Mouse (Mus musculus): Measurements from ENCODE around the gene Itpr1. TPM values are rescaled to one million over a fixed set of nuclear protein-coding genes. Genes with fewer than 3 reads are reported as not detected.

The Itpr1 gene
- polyA plus RNA-seq, 1 experiment from 2014 or later = 15.6 TPM

DNA sequence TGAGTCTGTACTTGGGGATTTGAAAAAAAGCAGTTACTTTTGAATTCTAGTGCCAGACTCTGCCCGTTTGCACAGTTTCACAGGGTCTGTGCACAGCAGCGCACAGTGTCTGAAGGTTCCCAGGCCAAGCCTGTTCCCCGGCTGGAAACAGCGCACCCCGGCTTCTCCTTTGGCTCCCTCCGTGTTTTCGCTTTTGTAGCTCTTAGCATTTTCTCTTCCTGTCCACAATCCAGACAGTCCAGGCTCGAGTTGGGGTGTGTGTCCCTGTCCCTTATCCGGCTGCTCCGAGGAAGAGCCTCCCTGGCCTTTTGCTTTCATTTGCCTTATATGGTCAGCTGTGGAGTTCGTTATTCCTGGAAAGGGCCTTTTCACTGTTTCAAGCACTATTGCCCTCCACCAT is 93.3 kb downstream of the Itpr1 start:
- Histone ChIP-seq H3K4me2 (ENCODE audit: low read length) (peak overlapping the region; percentile 46), H3K36me3 (ENCODE audit: control insufficient read depth, insufficient read depth, low read length) (no peaks in the 10 kb centered on the region), H3K27ac (ENCODE audit: low read depth) (peak overlapping the region; percentile 88), H3K9me3 (ENCODE audit: control insufficient read depth, low read length) (no peaks in the 10 kb centered on the region), H3K4me1 (replicated peaks; ENCODE audit: control insufficient read depth, insufficient read depth, low read length) (peaks cover 20% of the 10 kb centered on the region), H3K9ac (ENCODE audit: low read length) (peak overlapping the region; percentile 35; the same call in 1 of the 2 replicates), H3K4me3 (ENCODE audit: low read depth, low read length) (no peak overlapping the region), H3K27me3 (replicated peaks; ENCODE audit: control insufficient read depth, insufficient read depth, low read length) (no peaks in the 10 kb centered on the region)
- DNase-seq (ENCODE audit: low spot score) (peak; percentile 62), ATAC-seq (replicated peaks; ENCODE audit: low FRiP score, low TSS enrichment, low read depth) (peak; percentile 63; the same call in 1 of the 2 replicates)
- WGBS = 29% methylated on average over 11 of the region's 11 CpGs

DNA sequence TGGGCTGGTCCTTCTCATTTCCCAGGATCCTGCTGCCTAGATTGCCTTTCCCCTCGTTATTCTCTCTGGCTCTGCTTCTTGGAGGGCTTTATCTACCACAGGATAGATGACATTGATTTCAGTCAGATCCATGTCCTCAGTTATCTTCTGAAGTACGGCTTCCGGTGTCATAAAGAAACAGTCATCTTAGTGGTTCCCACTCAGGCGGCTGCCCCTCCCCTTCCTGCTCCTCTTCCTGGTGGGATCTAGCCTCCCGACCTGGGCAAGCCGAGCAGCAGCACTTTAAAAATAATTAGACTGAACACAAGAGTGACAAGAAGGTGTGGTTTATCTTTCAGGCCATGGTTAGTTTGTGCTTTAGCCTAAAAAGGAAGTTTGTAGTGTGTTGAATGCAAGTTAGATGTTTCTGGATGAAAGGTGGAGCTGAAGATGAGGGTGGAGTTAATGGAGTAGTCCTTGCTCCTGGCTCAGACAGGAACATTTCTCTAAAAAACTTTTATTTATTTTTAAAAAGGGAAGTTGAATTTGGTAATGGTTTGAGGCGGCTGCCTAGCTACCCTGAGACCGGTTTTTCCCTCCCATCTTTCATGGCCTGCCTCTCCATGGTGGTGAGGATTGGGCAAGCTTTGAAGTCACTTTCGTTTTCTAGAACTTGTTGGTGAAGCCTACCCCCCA is 94.2 kb downstream of the Itpr1 start:
- Histone ChIP-seq H3K4me3 (ENCODE audit: low read depth, low read length) (no peak overlapping the region), H3K4me1 (replicated peaks; ENCODE audit: control insufficient read depth, insufficient read depth, low read length) (peaks cover 20% of the 10 kb centered on the region), H3K27ac (ENCODE audit: low read depth) (peak overlapping the region; percentile 88), H3K27me3 (replicated peaks; ENCODE audit: control insufficient read depth, insufficient read depth, low read length) (no peaks in the 10 kb centered on the region), H3K36me3 (ENCODE audit: control insufficient read depth, insufficient read depth, low read length) (no peaks in the 10 kb centered on the region), H3K9me3 (ENCODE audit: control insufficient read depth, low read length) (no peaks in the 10 kb centered on the region), H3K9ac (ENCODE audit: low read length) (no peak overlapping the region), H3K4me2 (ENCODE audit: low read length) (0 out of 2 replicates have a peak overlapping the region, but pooled peaks have one; percentile 46)
- no peak for ATAC-seq (replicated peaks; ENCODE audit: low FRiP score, low TSS enrichment, low read depth)
- no peak for DNase-seq (ENCODE audit: low spot score)
- WGBS = 39% methylated on average over 9 of the region's 9 CpGs

DNA sequence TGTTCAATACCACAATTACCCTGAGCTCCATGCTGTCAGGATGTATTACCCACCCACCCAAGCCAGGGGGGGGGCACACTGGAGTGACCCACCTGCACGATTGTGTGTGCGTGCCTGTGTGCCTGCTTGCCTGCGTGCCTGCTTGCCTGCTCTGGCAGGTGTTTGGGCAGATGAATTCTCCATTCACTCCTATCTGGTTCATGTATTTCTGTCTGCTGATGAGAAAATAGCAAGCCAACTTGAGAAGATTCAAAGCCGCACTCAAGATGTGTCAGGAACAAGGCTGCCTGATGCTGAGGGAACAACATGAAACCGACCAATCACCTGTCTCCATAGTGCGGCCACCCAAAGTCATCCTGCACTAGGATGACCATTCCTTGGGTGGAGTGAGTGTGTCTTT is 94.9 kb downstream of the Itpr1 start:
- 91% methylated on average over 6 of the region's 6 CpGs for WGBS
- Histone ChIP-seq H3K9ac (ENCODE audit: low read length) (no peak overlapping the region), H3K27ac (ENCODE audit: low read depth) (no peak overlapping the region), H3K4me3 (ENCODE audit: low read depth, low read length) (no peak overlapping the region), H3K9me3 (ENCODE audit: control insufficient read depth, low read length) (no peaks in the 10 kb centered on the region), H3K4me2 (ENCODE audit: low read length) (no peak overlapping the region), H3K27me3 (replicated peaks; ENCODE audit: control insufficient read depth, insufficient read depth, low read length) (no peaks in the 10 kb centered on the region), H3K4me1 (replicated peaks; ENCODE audit: control insufficient read depth, insufficient read depth, low read length) (peaks cover 20% of the 10 kb centered on the region), H3K36me3 (ENCODE audit: control insufficient read depth, insufficient read depth, low read length) (no peaks in the 10 kb centered on the region)
- no peak for ATAC-seq (replicated peaks; ENCODE audit: low FRiP score, low TSS enrichment, low read depth)
- no peak for DNase-seq (ENCODE audit: low spot score)

DNA sequence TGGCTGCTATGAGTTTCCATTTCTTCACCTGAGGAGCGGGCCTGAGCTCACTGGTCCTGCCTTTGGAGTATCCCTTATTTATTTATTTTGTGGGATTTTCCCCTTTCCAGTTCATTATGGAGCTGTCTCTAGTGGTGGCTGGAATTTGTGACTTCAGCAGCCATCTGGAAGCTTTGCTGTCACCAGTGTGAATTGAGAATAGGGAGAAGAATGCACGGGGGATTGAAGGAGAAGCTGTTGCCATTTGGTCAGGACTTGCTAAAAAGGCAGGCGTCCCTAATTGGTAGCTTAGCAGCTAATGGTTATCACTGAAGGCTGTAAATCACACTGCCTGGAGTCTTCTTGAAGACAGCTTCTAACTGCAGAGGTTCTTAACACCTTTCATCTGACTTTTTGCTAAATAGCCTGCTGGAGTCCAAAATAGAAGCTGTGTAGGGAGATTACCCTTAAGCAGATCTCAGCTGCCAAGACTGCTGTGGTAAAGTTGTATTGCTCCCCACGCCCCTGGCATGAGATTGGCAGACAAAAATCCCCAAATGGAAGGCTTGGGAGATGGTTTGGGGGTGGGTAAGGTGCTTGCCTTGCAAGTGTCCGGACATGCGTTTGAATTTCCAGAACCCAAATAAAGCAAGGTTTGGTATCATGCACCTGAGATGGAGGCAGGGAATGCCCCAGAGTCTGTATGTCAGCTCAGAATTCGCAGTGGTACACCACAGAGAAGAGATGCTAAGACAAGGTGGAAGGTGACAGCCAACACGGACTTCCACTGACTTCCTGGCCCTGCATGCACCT is 96.7 kb downstream of the Itpr1 start:
- Histone ChIP-seq H3K27ac (ENCODE audit: low read depth) (no peak overlapping the region), H3K4me1 (replicated peaks; ENCODE audit: control insufficient read depth, insufficient read depth, low read length) (peaks cover 19% of the 10 kb centered on the region), H3K4me3 (ENCODE audit: low read depth, low read length) (no peak overlapping the region), H3K9me3 (ENCODE audit: control insufficient read depth, low read length) (no peaks in the 10 kb centered on the region), H3K4me2 (ENCODE audit: low read length) (no peak overlapping the region), H3K27me3 (replicated peaks; ENCODE audit: control insufficient read depth, insufficient read depth, low read length) (no peaks in the 10 kb centered on the region), H3K9ac (ENCODE audit: low read length) (no peak overlapping the region), H3K36me3 (ENCODE audit: control insufficient read depth, insufficient read depth, low read length) (no peaks in the 10 kb centered on the region)
- 52% methylated on average over 8 of the region's 8 CpGs for WGBS
- DNase-seq (ENCODE audit: low spot score) = no peak
- ATAC-seq (replicated peaks; ENCODE audit: low FRiP score, low TSS enrichment, low read depth) = no peak

DNA sequence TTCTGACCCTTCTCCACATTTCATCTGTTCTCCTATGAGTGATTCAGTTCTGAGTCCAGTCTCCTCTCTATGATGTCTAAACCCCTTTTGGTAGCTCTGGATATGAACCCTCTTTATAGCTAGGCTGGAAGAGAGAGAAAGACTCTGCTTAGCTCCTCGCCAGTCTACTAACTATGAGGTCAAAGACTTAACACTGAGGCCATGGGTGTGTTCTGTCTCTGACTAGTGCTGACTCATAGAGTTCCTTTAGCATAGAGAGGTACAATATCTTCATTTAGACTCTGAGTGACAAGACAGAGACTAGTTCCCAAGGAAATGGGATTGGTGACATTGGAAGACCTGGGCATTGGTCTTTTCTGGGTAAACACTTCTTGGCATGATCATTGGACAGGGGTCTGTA is 100.2 kb downstream of the Itpr1 start:
- DNase-seq (ENCODE audit: low spot score) (no peak), ATAC-seq (replicated peaks; ENCODE audit: low FRiP score, low TSS enrichment, low read depth) (no peak)
- Histone ChIP-seq H3K27ac (ENCODE audit: low read depth) (no peak overlapping the region), H3K9ac (ENCODE audit: low read length) (no peak overlapping the region), H3K4me1 (replicated peaks; ENCODE audit: control insufficient read depth, insufficient read depth, low read length) (no peaks in the 10 kb centered on the region), H3K27me3 (replicated peaks; ENCODE audit: control insufficient read depth, insufficient read depth, low read length) (no peaks in the 10 kb centered on the region), H3K4me2 (ENCODE audit: low read length) (no peak overlapping the region), H3K36me3 (ENCODE audit: control insufficient read depth, insufficient read depth, low read length) (no peaks in the 10 kb centered on the region), H3K9me3 (ENCODE audit: control insufficient read depth, low read length) (no peaks in the 10 kb centered on the region), H3K4me3 (ENCODE audit: low read depth, low read length) (no peak overlapping the region)
- WGBS = 94% methylated on average over 1 of the region's 1 CpGs

DNA sequence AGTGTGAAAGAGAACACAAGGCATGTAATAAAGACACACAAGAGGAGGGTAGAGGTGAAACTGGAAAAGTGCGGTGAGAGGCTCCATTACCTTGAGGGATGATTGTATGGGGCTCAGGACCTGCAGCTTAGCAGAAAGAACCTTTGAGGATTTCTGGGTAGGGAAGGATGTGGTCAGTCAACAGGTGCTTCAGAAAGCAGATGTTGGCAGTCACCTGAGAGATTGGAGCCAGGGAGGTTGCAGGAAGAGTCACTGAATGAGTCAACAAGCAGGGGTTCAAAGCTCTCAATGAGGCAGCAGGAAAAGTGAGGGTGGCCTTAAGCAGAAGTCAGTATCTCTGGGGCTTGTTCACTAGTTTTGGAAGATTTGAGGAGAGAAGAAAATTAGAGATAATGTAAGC is 101.1 kb downstream of the Itpr1 start:
- no peaks in the 10 kb centered on the region for H3K36me3 ChIP-seq (ENCODE audit: control insufficient read depth, insufficient read depth, low read length)
- no peak overlapping the region for H3K4me3 ChIP-seq (ENCODE audit: low read depth, low read length)
- DNase-seq (ENCODE audit: low spot score) (no peak), ATAC-seq (replicated peaks; ENCODE audit: low FRiP score, low TSS enrichment, low read depth) (no peak)
- no peaks in the 10 kb centered on the region for H3K9me3 ChIP-seq (ENCODE audit: control insufficient read depth, low read length)
- no peaks in the 10 kb centered on the region for H3K27me3 ChIP-seq (replicated peaks; ENCODE audit: control insufficient read depth, insufficient read depth, low read length)
- no peaks in the 10 kb centered on the region for H3K4me1 ChIP-seq (replicated peaks; ENCODE audit: control insufficient read depth, insufficient read depth, low read length)
- 71% methylated on average over 1 of the region's 1 CpGs for WGBS
- no peak overlapping the region for H3K27ac ChIP-seq (ENCODE audit: low read depth)
- H3K4me2 ChIP-seq (ENCODE audit: low read length) = no peak overlapping the region
- no peak overlapping the region for H3K9ac ChIP-seq (ENCODE audit: low read length)

DNA sequence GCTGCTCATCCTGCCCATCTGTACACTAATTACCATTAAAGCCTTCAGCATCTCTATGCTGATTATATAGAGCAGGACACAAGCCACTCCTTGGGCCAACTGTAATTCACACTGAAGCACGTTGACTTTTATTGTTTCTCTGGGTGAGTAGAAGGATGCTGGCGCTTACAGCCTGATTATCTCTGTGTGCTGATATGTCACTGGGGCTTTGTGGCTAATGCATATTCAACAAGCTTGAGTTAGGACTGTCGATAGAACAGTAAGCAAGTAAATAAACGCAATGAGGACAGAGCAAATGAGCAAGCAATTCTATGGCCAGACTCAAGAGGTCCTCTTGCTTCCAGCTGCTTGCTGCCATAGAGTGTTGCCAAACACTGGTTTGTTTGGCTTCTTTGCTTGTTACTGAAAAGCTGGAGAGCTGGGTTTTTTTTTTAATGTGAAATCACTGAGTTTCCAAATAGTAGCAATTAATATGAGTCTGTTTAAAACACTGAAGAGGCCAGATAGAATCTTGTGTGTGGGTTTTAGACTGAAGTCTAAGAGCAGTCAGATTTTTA is 103.5 kb downstream of the Itpr1 start:
- no peaks in the 10 kb centered on the region for H3K36me3 ChIP-seq (ENCODE audit: control insufficient read depth, insufficient read depth, low read length)
- H3K4me2 ChIP-seq (ENCODE audit: low read length) = no peak overlapping the region
- no peak for DNase-seq (ENCODE audit: low spot score)
- H3K9ac ChIP-seq (ENCODE audit: low read length) = no peak overlapping the region
- 74% methylated on average over 4 of the region's 4 CpGs for WGBS
- no peaks in the 10 kb centered on the region for H3K4me1 ChIP-seq (replicated peaks; ENCODE audit: control insufficient read depth, insufficient read depth, low read length)
- H3K27ac ChIP-seq (ENCODE audit: low read depth) = no peak overlapping the region
- ATAC-seq (replicated peaks; ENCODE audit: low FRiP score, low TSS enrichment, low read depth) = no peak
- no peak overlapping the region for H3K4me3 ChIP-seq (ENCODE audit: low read depth, low read length)
- H3K9me3 ChIP-seq (ENCODE audit: control insufficient read depth, low read length) = no peaks in the 10 kb centered on the region
- H3K27me3 ChIP-seq (replicated peaks; ENCODE audit: control insufficient read depth, insufficient read depth, low read length) = no peaks in the 10 kb centered on the region

DNA sequence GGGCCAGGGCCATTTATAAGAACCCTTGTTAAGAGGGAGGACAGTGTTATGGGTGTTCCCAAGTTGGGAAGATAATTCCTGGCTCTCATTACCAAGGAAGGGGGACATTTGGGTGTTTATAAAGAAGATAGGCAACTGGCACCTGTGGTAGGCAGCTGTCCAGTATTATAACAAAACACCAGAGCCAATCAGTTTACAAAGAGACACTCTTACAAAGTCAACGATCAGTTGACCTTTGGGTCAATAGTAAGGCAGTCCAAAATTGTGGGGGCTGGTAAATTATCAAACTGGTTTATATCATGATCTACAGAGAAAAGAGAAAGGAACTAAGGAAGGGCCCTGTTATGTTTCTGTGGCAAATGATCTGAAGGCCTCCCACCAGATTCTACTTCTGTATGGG is 104.1 kb downstream of the Itpr1 start:
- no peak for ATAC-seq (replicated peaks; ENCODE audit: low FRiP score, low TSS enrichment, low read depth)

More for the DNA sequence above, 104.1 kb downstream of the Itpr1 start:
- Histone ChIP-seq H3K27ac (ENCODE audit: low read depth) (no peak overlapping the region), H3K36me3 (ENCODE audit: control insufficient read depth, insufficient read depth, low read length) (no peaks in the 10 kb centered on the region), H3K9ac (ENCODE audit: low read length) (no peak overlapping the region), H3K4me1 (replicated peaks; ENCODE audit: control insufficient read depth, insufficient read depth, low read length) (no peaks in the 10 kb centered on the region), H3K4me2 (ENCODE audit: low read length) (no peak overlapping the region), H3K27me3 (replicated peaks; ENCODE audit: control insufficient read depth, insufficient read depth, low read length) (no peaks in the 10 kb centered on the region), H3K9me3 (ENCODE audit: control insufficient read depth, low read length) (no peaks in the 10 kb centered on the region), H3K4me3 (ENCODE audit: low read depth, low read length) (no peak overlapping the region)
- DNase-seq (ENCODE audit: low spot score) = no peak
- WGBS = 68% methylated on average over 1 of the region's 1 CpGs

Measured in intestine, embryonic 14.5 days (tissue).